Mouse (Mus musculus): ENCODE data around the gene Cops3.

DNA sequence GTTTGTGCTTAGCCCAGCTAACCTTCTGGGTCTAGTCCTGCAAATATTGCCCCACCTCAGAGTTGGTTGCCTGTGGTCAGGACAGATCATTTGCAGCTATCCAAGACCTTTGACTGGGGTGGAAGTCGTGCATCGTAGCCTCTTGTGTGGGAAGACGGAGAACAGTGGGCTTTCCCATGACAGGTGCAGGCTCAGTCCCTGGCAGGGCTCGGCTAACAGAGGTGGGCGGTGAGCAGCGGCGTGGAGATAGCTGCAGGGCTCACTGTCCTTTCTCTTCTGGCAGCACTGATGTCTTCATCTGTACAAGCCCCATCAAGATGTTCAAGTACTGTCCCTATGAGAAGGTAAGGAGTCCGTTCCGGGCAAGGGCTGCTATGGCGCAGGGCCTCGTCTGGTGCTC is 20.8 kb upstream of the Cops3 start:
- TF ChIP-seq CTCF (IDR thresholded peaks at IDR 0.05; ENCODE audit: borderline replicate concordance, extremely low read depth, insufficient read depth, insufficient read length), result no peak
- no peak for TF ChIP-seq POLR2A (IDR thresholded peaks at IDR 0.05; ENCODE audit: borderline replicate concordance, extremely low read depth, insufficient read depth, insufficient read length, poor library complexity, severe bottlenecking)
